8 mouse cellular contexts compared by ENCODE assay signal in genomic region chr5:88764430-88764986, GRCm38 (mm10). TPM values are rescaled to one million over a fixed set of nuclear protein-coding genes. Genes with fewer than 3 reads are reported as not detected.
A peak's percentile ranks its signal among the peaks of the same experiment; 100 is the strongest.
DNase-seq lines count a peak whose midpoint lies in the region; ATAC-seq and TF ChIP-seq lines count a peak whose summit lies in the region.

No protein-coding gene starts in this region.

- H3K9ac ChIP-seq in intestine, embryonic 15.5 days: no peak overlapping the region; the same call in 1 of the 2 replicates
- H3K9ac ChIP-seq in neural tube, embryonic 12.5 days: no peak overlapping the region

- no peak for TF ChIP-seq CTCF in spleen, adult 2 months (IDR thresholded peaks at IDR 0.05; ENCODE audit: extremely low read depth, insufficient read depth, insufficient read length, insufficient replicate concordance)

- no peaks in the 10 kb centered on the region; the same call in 1 of the 2 replicates for H3K36me3 ChIP-seq in spleen, adult 2 months (ENCODE audit: control insufficient read depth, insufficient read depth, low read length)
- peaks cover under 1% of the 10 kb centered on the region; the same call in 1 of the 2 replicates for H3K36me3 ChIP-seq in intestine, embryonic 15.5 days
- peaks cover 1% of the 10 kb centered on the region; the same call in 1 of the 2 replicates for H3K36me3 ChIP-seq in neural tube, embryonic 12.5 days

- no peaks in the 10 kb centered on the region for H3K27me3 ChIP-seq in spleen, adult 2 months (ENCODE audit: control insufficient read depth, insufficient read depth, low read length)
- no peaks in the 10 kb centered on the region for H3K27me3 ChIP-seq in intestine, embryonic 15.5 days (replicated peaks)
- H3K27me3 ChIP-seq in neural tube, embryonic 12.5 days (replicated peaks): no peaks in the 10 kb centered on the region

- DNase-seq in cerebellum, postnatal 4 days (ENCODE audit: low spot score in 2 of 2): no peak
- DNase-seq in spleen, adult 2 months (ENCODE audit: low read depth in 1 of 2, low spot score in 2 of 2): no peak
- DNase-seq in spleen, postnatal 36 days (ENCODE audit: low spot score in 2 of 2): no peak
- no peak for DNase-seq in right cerebral cortex, postnatal 14 days
- no peak for DNase-seq in left cerebral cortex, postnatal 14 days (ENCODE audit: low spot score in 2 of 2)

- 1% methylated on average over 23 of the region's 23 CpGs for WGBS in spleen, adult 2 months
- 1% methylated on average over 23 of the region's 23 CpGs for WGBS in intestine, embryonic 15.5 days
- under 1% methylated on average over 22 of the region's 23 CpGs for WGBS in neural tube, embryonic 12.5 days

- H3K4me2 ChIP-seq in intestine, embryonic 15.5 days (replicated peaks): peak overlapping the region; percentile 65
- peak overlapping the region; percentile 62 for H3K4me2 ChIP-seq in neural tube, embryonic 12.5 days (replicated peaks)

- H3K27ac ChIP-seq in spleen, adult 2 months (ENCODE audit: insufficient read depth, low read length): no peak overlapping the region
- H3K27ac ChIP-seq in intestine, embryonic 15.5 days: peak overlapping the region; percentile 49; the same call in 1 of the 2 replicates
- H3K27ac ChIP-seq in neural tube, embryonic 12.5 days: peak overlapping the region; percentile 82; the same call in 1 of the 2 replicates

- peak overlapping the region; percentile 98 for H3K4me3 ChIP-seq in spleen, adult 2 months (ENCODE audit: extremely low read depth, insufficient read depth, insufficient read length)
- H3K4me3 ChIP-seq in intestine, embryonic 15.5 days (replicated peaks): peak overlapping the region; percentile 61
- peak overlapping the region; percentile 68 for H3K4me3 ChIP-seq in neural tube, embryonic 12.5 days

- intact Hi-C loops in left cerebral cortex, postnatal 14 days (cut with DNase I): loop anchor here (5.0 kb wide), 2 partner anchors 42 to 87 kb away; partner anchors contain the start of genes Grsf1 and Mob1b

- peaks cover 6% of the 10 kb centered on the region; the same call in 1 of the 2 replicates for H3K4me1 ChIP-seq in spleen, adult 2 months (ENCODE audit: control insufficient read depth, insufficient read depth, insufficient read length)
- H3K4me1 ChIP-seq in intestine, embryonic 15.5 days (replicated peaks): peaks cover 4% of the 10 kb centered on the region; the same call in 1 of the 2 replicates
- H3K4me1 ChIP-seq in neural tube, embryonic 12.5 days: peaks cover 19% of the 10 kb centered on the region; the same call in 1 of the 2 replicates

- ATAC-seq in cerebellum, adult (ENCODE audit: insufficient number of reproducible peaks, low FRiP score, low TSS enrichment): peak; percentile 51
- ATAC-seq in intestine, embryonic 15.5 days: peak; percentile 67
- peak; percentile 68 for ATAC-seq in neural tube, embryonic 12.5 days (ENCODE audit: low FRiP score, low read depth)

- no peak for TF ChIP-seq POLR2A in spleen, adult 2 months (IDR thresholded peaks at IDR 0.05; ENCODE audit: low read depth, low read length)

- no peaks in the 10 kb centered on the region for H3K9me3 ChIP-seq in intestine, embryonic 15.5 days
- no peaks in the 10 kb centered on the region for H3K9me3 ChIP-seq in neural tube, embryonic 12.5 days

RNA-seq across cellular contexts. Expression of gene Dck, which starts 0.3 kb away (rescaled TPM):
- 6.7 and 8.6 TPM in 2 replicates for polyA plus RNA-seq in spleen, adult 2 months (2012; rRNA removed)
- polyA plus RNA-seq in intestine, embryonic 15.5 days (2015; fragmentation: Nextera tagmentation; extraction: Ambion mirVana): 38.0 and 44.2 TPM in 2 replicates
- 95.3 and 97.4 TPM in 2 replicates for polyA plus RNA-seq in neural tube, embryonic 12.5 days (2016; fragmentation: Nextera tagmentation; extraction: Ambion mirVana)
- total RNA-seq in left cerebral cortex, postnatal 14 days (2021): 10 to 100 TPM; 18.2 to 19.2 TPM

RNA-seq across cellular contexts. Expression of gene Mob1b, which starts 43.9 kb away (rescaled TPM):
- polyA plus RNA-seq in spleen, adult 2 months (2012; rRNA removed): 1.1 and 1.3 TPM in 2 replicates
- 9.6 and 11.4 TPM in 2 replicates for polyA plus RNA-seq in intestine, embryonic 15.5 days (2015; fragmentation: Nextera tagmentation; extraction: Ambion mirVana)
- 13.5 and 14.0 TPM in 2 replicates for polyA plus RNA-seq in neural tube, embryonic 12.5 days (2016; fragmentation: Nextera tagmentation; extraction: Ambion mirVana)
- 10 to 100 TPM; 30.8 to 32.8 TPM for total RNA-seq in left cerebral cortex, postnatal 14 days (2021)
